Mouse (Mus musculus): ENCODE measurements around the gene Fras1.

Gene Fras1

DNA sequence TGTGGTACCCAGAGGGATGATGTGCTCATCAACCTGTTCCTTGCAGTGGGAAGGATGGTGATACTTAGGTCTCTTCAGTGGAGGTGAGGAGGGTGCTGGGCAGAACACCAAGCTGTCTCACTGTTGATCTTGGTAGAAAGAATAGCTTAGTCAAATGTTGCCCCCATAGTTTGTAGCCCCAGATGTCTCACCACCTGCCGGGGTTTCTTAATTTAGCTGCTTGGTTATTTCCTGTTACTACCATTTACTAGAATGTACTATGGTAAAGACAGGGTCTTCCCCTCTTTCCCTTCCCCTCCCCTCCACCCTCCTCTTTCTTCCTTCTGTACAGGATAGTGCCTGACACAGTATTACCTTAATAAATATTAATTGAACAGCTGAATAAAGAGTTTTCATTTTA, 118.7 kb downstream of the Fras1 start:
- DNase-seq, result no peak

DNA sequence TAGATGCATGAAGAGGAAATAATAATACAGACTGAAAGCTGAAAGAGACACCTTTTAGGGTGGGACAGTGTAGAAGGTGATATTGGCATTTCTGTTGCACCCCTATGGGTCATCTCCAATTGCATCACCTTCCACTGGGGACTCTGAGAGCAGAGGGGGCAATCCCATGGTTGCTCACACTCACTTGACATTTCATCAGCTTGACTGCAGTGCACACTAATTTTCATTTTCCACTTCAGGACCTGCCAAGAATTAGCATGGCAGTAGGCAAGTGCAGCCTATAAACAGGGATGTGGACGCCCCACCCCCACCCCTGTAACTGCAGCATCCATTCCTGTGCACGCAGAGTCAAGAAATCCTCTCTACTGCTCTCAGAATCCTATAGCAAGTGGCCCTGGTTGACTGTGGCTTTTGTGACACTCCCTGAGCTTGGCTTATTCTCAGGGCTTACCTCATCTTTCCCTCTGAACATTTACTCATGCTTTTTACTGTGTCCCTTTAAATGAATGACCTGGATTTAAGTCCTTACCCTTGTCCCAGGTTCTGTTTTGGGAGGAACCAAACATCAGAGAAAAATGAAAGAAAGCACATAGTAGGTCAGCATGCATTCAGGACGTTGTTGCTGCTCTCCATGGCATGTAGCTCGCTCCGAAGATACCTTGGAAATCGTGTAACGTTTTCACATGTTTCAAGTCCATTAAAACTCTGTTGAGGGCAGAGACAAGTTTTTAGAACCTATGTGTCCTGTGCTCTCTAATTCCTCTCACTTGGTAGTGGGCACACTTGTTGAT, 120.9 kb downstream of the Fras1 start:
- DNase-seq, result no peak

DNA sequence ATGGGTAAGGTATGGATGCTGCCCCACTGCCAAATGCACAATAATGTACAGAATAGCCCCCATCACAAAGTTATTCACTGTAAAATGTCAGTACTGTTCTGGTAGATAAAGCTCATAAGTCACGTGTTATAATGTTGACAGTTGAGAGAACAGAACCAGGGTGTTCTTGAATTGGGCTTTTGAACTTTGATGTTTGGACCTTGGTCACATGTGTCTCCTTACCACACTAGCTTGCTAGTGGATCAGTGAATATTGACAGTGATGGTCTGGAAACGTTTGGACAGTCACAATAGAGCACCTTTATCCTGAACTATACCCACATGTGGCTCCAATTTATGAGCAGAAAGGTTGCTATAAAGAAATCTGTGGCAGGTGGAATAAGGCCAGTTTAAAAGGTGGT, 124.3 kb downstream of the Fras1 start:
- no peak for DNase-seq

DNA sequence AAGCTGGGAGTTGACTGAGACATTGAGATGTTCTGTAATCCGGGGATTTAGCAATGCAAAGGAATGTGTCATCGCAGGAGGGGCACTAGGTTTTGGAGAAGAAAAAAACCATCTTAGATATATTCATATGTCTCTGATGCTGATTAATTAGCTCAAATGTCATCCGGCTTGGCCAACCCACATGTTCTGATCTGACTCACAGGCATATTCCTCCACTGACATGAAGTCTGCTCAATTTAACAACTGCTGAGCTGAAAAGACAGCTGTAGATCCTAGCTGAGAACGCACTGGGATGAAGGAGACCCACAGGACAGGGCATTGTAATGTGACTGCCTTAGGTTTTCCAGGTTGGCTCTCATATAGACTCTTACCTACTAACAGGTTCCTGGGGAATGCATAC, 128.0 kb downstream of the Fras1 start:
- no peak for DNase-seq

- DNase-seq, result no peak
Measured at GRCm38 (mm10) chr5:96502400-96502799, 128.6 kb downstream of the Fras1 start.

DNA sequence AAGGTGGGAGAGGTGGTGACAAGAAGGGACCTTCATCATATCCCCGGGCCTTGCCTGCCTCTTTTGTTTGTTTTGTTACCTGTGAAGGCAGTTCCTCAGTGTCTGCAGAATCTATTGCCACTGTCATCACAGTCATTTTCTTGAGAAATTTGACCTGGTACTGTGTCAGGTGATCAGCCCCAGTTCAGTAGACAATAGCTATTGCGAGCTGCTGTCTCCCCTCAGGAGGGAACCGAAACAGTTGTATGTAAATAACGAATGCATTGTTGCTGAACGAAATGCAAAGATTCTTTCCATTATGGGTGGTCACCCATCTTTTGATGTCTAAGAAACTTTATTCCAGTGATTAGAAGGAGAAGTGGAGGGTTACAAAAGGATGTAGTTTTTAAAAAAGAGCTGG, 137.2 kb downstream of the Fras1 start:
- DNase-seq, result no peak

DNA sequence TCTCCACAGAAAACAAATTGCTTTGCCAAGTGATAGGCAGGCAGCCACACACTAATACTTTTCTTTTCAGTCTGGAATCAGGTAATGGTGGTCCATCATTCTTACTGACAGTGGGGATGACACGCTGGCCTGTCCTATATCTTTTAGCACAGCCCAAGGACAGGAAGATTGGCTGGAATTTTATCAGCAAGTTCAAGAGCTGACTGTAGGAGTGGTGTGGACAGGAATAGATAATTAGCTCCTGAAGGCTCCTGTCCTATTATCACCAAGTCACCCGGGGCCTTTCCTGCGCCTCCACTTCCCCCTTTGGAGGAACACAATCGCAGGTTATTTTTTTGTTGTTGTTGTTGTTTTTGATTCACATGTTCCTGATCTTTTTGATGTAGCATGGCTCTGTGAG, 139.6 kb downstream of the Fras1 start:
- DNase-seq, result no peak

DNA sequence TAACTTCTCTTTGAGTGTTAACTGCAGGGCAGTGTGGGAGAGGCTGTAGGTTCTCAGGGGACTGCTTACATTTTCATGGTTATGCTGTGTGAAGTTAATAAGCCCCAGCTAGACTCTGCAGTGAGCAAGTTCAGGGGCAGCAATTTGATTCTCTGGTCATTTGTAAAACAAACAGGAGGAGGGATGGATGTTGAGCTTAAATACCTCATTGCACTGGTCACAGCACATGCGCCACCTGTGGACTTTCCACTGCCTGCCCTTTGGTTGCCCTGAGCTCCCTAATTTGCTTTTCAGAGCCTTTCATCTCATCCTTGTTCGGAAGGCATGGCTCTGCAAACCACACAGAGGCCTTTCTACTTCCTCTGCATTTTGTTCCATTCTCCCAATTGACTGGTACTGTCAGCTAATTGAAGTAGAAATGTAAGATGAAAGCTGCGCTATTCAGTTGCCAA, 142.1 kb downstream of the Fras1 start:
- no peak for DNase-seq

GRCm38 (mm10) chr5:96516329-96516728, 142.6 kb downstream of the Fras1 start:
- peak in 1 of 2 experiments; percentile 1 for DNase-seq

- DNase-seq, result no peak
Measured at GRCm38 (mm10) chr5:96521541-96521940, 147.8 kb downstream of the Fras1 start.

DNA sequence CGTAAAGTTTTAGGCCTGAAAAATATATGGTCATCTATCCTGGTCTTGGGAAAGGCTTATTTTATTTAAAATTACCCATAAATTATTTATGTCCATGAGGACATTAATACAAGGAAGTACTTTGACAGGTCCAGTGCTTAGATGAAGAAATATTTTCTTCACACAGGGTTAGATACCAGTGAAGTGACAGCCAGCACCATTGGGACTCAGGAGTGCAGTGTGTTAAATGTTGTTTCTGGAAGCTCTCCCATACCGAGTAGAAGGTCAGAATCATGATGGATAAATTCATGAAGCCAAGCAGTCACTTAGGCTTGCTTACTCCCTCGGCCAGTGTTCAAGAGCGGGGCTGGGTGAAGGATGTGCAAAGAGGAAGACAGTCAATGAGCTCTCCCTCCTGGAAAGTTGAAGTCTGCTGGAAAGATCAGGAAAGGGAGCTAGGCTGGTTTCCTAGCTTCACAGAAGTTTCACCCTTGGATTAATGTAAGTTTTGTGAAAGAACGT, 149.2 kb downstream of the Fras1 start:
- DNase-seq, result no peak

- DNase-seq, result peak; percentile 5 to 6
Measured at GRCm38 (mm10) chr5:96528296-96528695, 154.5 kb downstream of the Fras1 start.

GRCm38 (mm10) chr5:96530516-96530915, 156.8 kb downstream of the Fras1 start:
- no peak for DNase-seq

DNA sequence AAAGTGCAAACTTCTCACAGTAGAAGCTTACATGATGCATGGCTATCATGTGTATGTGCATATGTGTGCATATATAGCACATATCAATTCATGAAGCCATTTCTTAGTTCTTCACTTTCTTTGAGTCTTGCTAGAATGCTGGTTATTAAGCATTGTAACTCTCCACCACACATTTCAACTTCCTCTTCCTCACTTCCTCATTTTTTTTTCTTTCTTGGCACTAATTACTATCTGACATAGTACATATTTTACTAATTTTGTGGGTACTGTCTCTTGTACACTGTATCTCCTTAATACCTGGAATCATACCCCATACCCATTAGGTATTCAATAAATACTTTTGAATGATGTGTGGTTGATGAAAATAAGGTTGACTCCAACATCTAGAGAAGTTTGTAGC, 158.2 kb downstream of the Fras1 start:
- no peak for DNase-seq

GRCm38 (mm10) chr5:96536527-96536926, 162.8 kb downstream of the Fras1 start:
- DNase-seq, result no peak

- DNase-seq, result no peak
Measured at GRCm38 (mm10) chr5:96536937-96537336, 163.2 kb downstream of the Fras1 start.

GRCm38 (mm10) chr5:96544112-96544511, 170.4 kb downstream of the Fras1 start:
- DNase-seq, result no peak

DNA sequence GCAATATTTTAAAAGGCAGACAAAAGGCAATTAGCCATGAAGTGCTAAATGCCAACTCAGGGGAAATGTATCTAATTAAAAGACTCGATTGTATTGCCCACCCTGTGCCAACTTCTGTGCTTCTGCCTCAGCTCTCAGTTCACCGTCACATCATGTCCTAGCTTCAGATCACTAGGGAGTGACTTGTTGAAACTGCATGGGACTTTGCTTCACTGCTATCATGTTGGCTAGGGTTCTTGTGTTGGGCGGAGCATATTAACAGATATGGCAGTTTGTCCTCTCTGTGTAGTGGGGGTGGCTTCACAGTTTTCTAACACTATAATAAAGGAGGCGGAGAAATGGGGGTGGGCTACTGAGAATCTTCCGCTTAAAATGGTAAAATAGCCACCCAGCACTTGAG, 172.2 kb downstream of the Fras1 start:
- no peak for DNase-seq

- peak; percentile 3 to 17 for DNase-seq
Measured at GRCm38 (mm10) chr5:96554940-96555679, 181.4 kb downstream of the Fras1 start.

GRCm38 (mm10) chr5:96558049-96558804, 184.5 kb downstream of the Fras1 start:
- DNase-seq, result no peak

DNA sequence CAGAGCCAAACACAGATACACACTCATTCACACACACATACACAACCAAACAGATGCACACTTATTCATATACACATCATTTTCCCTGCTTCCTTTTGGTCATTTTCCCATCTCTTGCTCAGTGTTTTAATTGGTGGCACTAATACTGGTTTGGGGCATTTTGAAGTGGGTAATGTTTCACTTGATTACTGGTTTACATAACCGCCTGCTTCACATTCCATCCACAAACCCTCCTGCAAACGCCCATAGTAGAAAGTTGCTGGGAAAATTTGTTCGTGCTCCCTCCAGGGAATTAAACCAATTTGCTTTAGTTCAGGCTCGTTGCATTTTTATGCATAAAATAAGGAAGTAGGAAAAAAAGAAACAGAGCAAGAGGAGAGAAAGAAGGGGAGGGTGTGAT, 200.8 kb downstream of the Fras1 start:
- DNase-seq, result no peak

- no peak for DNase-seq
Measured at GRCm38 (mm10) chr5:96578705-96579104, 204.9 kb downstream of the Fras1 start.

DNA sequence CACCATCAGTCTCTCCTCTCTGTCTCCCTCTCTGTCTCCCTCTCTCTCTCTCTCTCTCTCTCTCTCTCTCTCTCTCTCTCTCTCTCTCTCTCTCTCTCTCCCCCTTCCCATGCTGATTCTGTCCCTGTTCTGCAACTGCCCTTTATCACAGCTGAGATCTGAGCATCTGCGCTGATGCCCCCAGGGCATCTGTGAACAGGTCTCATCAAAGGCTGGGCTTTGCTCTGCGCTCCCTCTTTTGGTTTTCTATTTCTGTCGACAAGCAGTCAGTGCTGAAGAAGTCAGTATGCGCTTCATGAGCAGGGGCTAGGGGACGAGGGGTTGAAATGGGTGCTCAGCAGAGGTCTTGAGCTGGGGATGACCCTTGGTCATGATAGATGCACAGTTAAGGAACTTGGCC, 206.2 kb downstream of the Fras1 start:
- no peak for DNase-seq
